Mouse (Mus musculus) bone marrow macrophage, adult 2 months (primary cell): ENCODE measurements around the gene Il27.

Source experiments
- CTCF ChIP-seq: IDR thresholded peaks from 2 replicates; pipeline ENCODE4 v1.5.1; 2012; ENCODE audit warnings: low read depth, mild to moderate bottlenecking, low read length, moderate library complexity
- POLR2A ChIP-seq: IDR thresholded peaks from 2 replicates; pipeline ENCODE4 v1.6.1; 2012; ENCODE audit warnings: mild to moderate bottlenecking, low read depth, low read length, borderline replicate concordance

- TF ChIP-seq CTCF (no peak), POLR2A (no peak)
Measured at GRCm38 (mm10) chr7:126607064-126607463, 12.3 kb upstream of the Il27 start.
